18 mouse cellular contexts compared by ENCODE assay signal in the genomic region with DNA sequence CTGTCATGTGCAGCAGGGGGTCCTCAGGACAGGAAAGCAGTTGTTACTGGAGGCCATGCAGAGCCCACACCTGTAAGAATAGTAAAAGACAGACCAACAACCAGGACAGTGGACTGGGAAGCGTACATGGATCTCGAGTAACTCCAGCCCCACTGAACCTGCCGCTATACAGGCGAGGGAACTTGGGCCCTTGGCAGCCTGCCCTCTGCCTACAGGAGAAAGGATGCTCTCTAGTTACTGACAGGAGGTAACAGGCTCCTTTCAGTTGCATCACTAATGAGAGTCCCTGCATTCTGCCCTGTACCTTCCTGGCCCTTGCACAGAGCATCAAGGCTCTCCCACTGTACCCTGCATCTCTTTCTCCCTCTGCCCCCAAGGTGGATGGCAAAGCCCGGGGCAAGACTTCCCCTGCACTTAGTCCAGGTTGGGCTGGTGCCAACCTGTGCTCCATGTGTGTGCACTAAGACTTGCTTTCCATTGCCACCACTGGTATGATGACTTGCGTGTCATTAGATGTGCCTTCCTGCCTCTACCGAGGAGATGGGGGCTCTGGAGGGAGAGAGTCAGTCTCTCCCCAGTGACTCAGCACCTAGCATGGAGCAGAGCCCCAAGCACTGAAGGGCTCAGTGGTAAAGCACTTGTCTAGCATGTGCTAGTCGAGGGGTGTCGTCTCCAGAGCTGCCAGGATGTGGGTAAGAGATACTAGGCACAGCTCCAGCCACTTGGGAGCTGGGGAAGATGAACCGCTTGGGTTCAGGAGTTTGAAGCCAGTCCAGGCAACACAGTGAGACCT. TPM values are rescaled to one million over a fixed set of nuclear protein-coding genes. Genes with fewer than 3 reads are reported as not detected.
A peak's percentile ranks its signal among the peaks of the same experiment; 100 is the strongest.
DNase-seq lines count a peak whose midpoint lies in the region; ATAC-seq and TF ChIP-seq lines count a peak whose summit lies in the region.
"Had no signal": no experiment of that assay in that cellular context is flagged by ENCODE, and none has a peak within 500 bp of the region (broad histone marks: within the 10 kb centered on the region; RNA-seq: fewer than 3 reads in every experiment).

No protein-coding gene starts in this region.

- 29% methylated on average over 10 of the region's 10 CpGs for WGBS in cerebellum, adult 2 months

- H3K27me3 ChIP-seq in cerebellum, adult 2 months (ENCODE audit: control insufficient read depth, insufficient read depth, low read length) = no peaks in the 10 kb centered on the region
- H3K27me3 ChIP-seq: limb, embryonic 12.5 days; neural tube, embryonic 12.5 days had no signal

- no peak overlapping the region for H3K27ac ChIP-seq in cerebellum, adult 2 months (ENCODE audit: insufficient read depth, low read length)
- H3K27ac ChIP-seq in layer of hippocampus, adult 2 months = peak overlapping the region; percentile 57; the same call in 1 of the 2 replicates
- H3K27ac ChIP-seq: limb, embryonic 12.5 days; neural tube, embryonic 12.5 days had no signal

- peak; percentile 82 for ATAC-seq in megakaryocyte progenitor cell, adult 5-6 weeks (replicated peaks; ENCODE audit: poor library complexity)

- DNase-seq in cerebellum, postnatal 14 days = peak; percentile 38 to 50
- DNase-seq in cerebellum, adult 2 months = no peak
- DNase-seq in layer of hippocampus, adult 2 months (ENCODE audit: low spot score in 2 of 2) = no peak
- DNase-seq in layer of hippocampus, postnatal 25 days (ENCODE audit: extremely low spot score in 1 of 2, low spot score in 1 of 2) = no peak
- DNase-seq in MEL-GATA-1-ER (ENCODE audit: extremely low read depth, low read depth) = peak; percentile 92
- DNase-seq in right cerebral cortex, postnatal 25 days = no peak
- DNase-seq in thymus, postnatal 14 days = no peak
- DNase-seq: adrenal gland, postnatal 36 days; cerebellum, adult 9-10 months; gastrocnemius, postnatal 10 days; heart, postnatal 36 days; kidney, adult 11 months; layer of hippocampus, adult 9-11 months; lung, postnatal 4 days; right cerebral cortex, postnatal 4 days had no signal

- TF ChIP-seq CTCF in cerebellum, adult 2 months (IDR thresholded peaks at IDR 0.05; ENCODE audit: borderline replicate concordance, insufficient read depth, low read depth, low read length) = no peak
- no peak for TF ChIP-seq CTCF in layer of hippocampus, adult 2 months (conservative IDR thresholded peaks at IDR 0.05)

- no peak for TF ChIP-seq POLR2A in cerebellum, adult 2 months (IDR thresholded peaks at IDR 0.05; ENCODE audit: borderline replicate concordance, insufficient read depth, low read length)

- H3K4me1 ChIP-seq in cerebellum, adult 2 months (ENCODE audit: control insufficient read depth, insufficient read depth, low read length) = peaks cover 8% of the 10 kb centered on the region; the same call in 1 of the 2 replicates
- H3K4me1 ChIP-seq: neural tube, embryonic 12.5 days had no signal

- H3K4me3 ChIP-seq in cerebellum, adult 2 months (replicated peaks; ENCODE audit: insufficient read depth, low read depth, low read length) = no peak overlapping the region
- no peak overlapping the region for H3K4me3 ChIP-seq in layer of hippocampus, adult 2 months
- H3K4me3 ChIP-seq: limb, embryonic 12.5 days; neural tube, embryonic 12.5 days had no signal

RNA-seq across cellular contexts. Expression of a gene that starts 8.8 kb away (rescaled TPM):
- 39.2 and 40.0 TPM in 2 replicates for polyA plus RNA-seq in cerebellum, adult 2 months (2012; rRNA removed)
- total RNA-seq in layer of hippocampus, adult 2 months (2021) = 10 to 100 TPM; 14.3 to 18.6 TPM
- total RNA-seq in layer of hippocampus, postnatal 25 days (2021) = 10 to 100 TPM; 14.3 to 18.8 TPM
- not detected in 2 replicates for total RNA-seq in megakaryocyte progenitor cell, adult 5-6 weeks (2015)
- not detected in 2 replicates for total RNA-seq in megakaryocyte progenitor cell, adult 5-6 weeks (2017)

Comparison
In these comparisons a context has a peak if more than half of its experiments do, and no peak if none do; other contexts are left out.
1. DNase-seq: peak in cerebellum, postnatal 14 days (2 of 2) and MEL-GATA-1-ER (single experiment); none in cerebellum, adult 2 months (0 of 2), layer of hippocampus, adult 2 months (0 of 2), layer of hippocampus, postnatal 25 days (0 of 2), right cerebral cortex, postnatal 25 days (single experiment) and thymus, postnatal 14 days (single experiment).
2. RNA of a gene that starts 8.8 kb away (total RNA-seq): 14.3 to 18.8 TPM in layer of hippocampus, postnatal 25 days and 14.3 to 18.6 TPM in layer of hippocampus, adult 2 months; not detected in megakaryocyte progenitor cell, adult 5-6 weeks; every median in the first group is over 10 times any median in the second.